Mouse (Mus musculus) hindbrain, embryonic 14.5 days (tissue): ENCODE results near the gene Aes. TPM values are rescaled to one million over a fixed set of nuclear protein-coding genes. Genes with fewer than 3 reads are reported as not detected.

ENCODE experiments used
- ATAC-seq: fragments of 200-750 bp; cut with Nextera tagmentation; 2 replicates; pipeline ENCODE4 v1.8.0; 2017; ENCODE audit warnings: moderate number of reproducible peaks, mild to moderate bottlenecking, moderate TSS enrichment, moderate library complexity; ENCODE audit not compliant: low FRiP score
- DNase-seq: peaks from one replicate; pipeline ENCODE4 v3.0.0-alpha.2; 2015; ENCODE audit warnings: low spot score
- H3K27ac ChIP-seq: fragments of 300-500 bp; sonication (generic); 2 replicates; pipeline ENCODE4 v1.5.1; 2014; ENCODE audit warnings: mild to moderate bottlenecking, moderate library complexity
- H3K27me3 ChIP-seq: fragments of 300-500 bp; sonication (generic); 2 replicates; pipeline ENCODE4 v1.6.1; 2014; ENCODE audit warnings: mild to moderate bottlenecking, low read length, mixed read lengths; ENCODE audit not compliant: control insufficient read depth, insufficient read depth
- H3K36me3 ChIP-seq: fragments of 300-500 bp; sonication (generic); replicated peaks from 2 replicates; pipeline ENCODE4 v1.6.1; 2014; ENCODE audit not compliant: control insufficient read depth, insufficient read depth
- H3K4me1 ChIP-seq: fragments of 300-500 bp; sonication (generic); replicated peaks from 2 replicates; pipeline ENCODE4 v1.6.1; 2014; ENCODE audit warnings: antibody characterized with exemption, low read length, mixed read lengths; ENCODE audit not compliant: control insufficient read depth, insufficient read depth
- H3K4me2 ChIP-seq: fragments of 300-500 bp; sonication (generic); replicated peaks from 2 replicates; pipeline ENCODE4 v1.6.1; 2014; ENCODE audit warnings: mild to moderate bottlenecking, moderate library complexity
- H3K4me3 ChIP-seq: fragments of 300-500 bp; sonication (generic); replicated peaks from 2 replicates; pipeline ENCODE4 v1.5.1; 2014; ENCODE audit warnings: mild to moderate bottlenecking, low read length
- H3K9ac ChIP-seq: fragments of 300-500 bp; sonication (generic); 2 replicates; pipeline ENCODE4 v1.6.1; 2014
- H3K9me3 ChIP-seq: fragments of 300-500 bp; sonication (generic); 2 replicates; pipeline ENCODE4 v1.6.1; 2016; ENCODE audit warnings: low read length; ENCODE audit not compliant: control insufficient read depth
- WGBS: fragments of 180-500 bp; shearing (Covaris S2); extraction: QIAGEN DNeasy Blood & Tissue Kit; methylation state at CpG from one replicate; pipeline ENCODE4 v1.1.7; 2014; 5-methylcytosine and 5-hydroxymethylcytosine counted together
- polyA plus RNA-seq: library from polyadenylated mRNA; unstranded; fragments of >200 nt; fragmentation: Nextera tagmentation; extraction: Ambion mirVana; gene quantifications from 2 replicates; pipeline ENCODE4 v1.2.1, GENCODE M21; 2014

Aes gene
- polyA plus RNA-seq, 1 experiment from 2014 or later, result 524 TPM

DNA sequence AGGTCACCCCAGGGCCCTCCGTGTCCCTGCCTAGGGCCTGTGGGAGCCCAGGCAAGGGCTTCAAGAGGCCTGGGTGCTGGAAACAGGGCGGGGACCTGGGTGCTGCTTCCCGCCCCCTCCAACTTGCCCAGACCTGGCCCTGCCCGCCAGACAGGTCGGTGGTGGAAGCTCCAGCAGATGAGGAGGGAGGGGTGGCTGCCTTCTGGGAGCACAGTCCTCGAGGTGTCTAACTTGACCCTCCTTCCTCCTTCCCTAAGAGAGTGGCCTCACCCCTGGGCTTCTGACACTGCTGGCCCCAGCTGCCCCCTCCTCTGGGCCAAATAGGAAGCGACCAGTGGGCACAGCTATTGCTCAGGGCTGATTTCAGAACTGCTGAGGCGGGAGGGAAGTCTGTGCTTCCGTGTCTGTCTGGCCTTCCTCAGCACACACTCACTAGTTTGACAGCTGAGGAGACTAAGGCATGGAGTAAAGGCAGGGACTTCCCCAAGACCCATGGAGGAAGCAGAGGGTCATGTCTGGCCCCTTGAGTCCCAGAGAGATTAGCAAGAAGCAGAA is 35.2 kb upstream of the Aes start, which contains the start of gene Gna15:
Gene Gna15 (minus strand): TSS at position 175 of the 555 bp plus-strand sequence.
- Histone ChIP-seq H3K4me3 (no peak within 1 kb of the TSS), H3K4me1 (no peaks in the 10 kb centered on the region), H3K36me3 (peaks cover 6% of the 10 kb centered on the region; the same call in 1 of the 2 replicates), H3K9me3 (no peaks in the 10 kb centered on the region), H3K27me3 (0 out of 2 replicates have a peak, but pooled peaks cover 6% of the 10 kb centered on the region), H3K27ac (no peak within 1 kb of the TSS), H3K9ac (0 out of 2 replicates have a peak within 1 kb of the TSS, but pooled peaks have one; percentile 5), H3K4me2 (no peak within 1 kb of the TSS)
- DNase-seq, result no peak
- no peak for ATAC-seq
- 30% methylated on average over 9 of the region's 9 CpGs for WGBS

DNA sequence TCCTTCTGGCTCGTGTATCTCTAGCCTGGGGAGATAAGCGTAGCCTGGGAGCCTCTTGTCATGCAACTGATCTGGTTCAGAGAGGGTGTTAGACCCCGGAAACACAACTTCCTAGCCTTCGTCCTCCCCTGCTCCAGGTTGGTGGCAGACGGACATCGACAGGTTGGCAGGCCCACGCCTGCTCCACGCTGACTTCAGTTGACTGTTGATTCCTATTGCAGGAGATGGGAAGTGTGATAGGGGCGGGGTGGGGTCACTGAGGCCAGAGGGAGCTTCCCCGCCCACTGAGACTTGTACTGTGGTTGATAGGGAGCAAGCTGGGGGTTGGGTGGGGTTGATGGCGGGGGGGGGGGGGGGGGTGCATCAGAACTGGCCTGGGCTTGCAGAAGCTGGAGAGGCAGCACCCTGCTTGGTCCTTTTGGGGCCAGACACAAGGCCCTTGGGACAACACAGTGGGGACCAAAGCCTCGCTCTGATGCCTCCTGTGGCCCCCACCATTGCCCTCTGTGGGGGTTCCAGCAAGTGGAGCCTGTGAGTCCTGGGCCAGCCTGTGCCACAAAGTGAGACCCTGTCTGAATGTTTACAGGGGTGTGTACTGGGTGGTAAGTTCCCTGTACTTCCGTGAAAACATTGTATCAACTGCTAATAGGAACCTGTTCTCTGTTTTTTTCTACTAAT is 34.1 kb upstream of the Aes start:
- WGBS, result 66% methylated on average over 10 of the region's 13 CpGs
- Histone ChIP-seq H3K36me3 (peaks cover 16% of the 10 kb centered on the region), H3K4me3 (no peak overlapping the region), H3K4me1 (no peaks in the 10 kb centered on the region), H3K9ac (no peak overlapping the region), H3K4me2 (no peak overlapping the region), H3K27ac (no peak overlapping the region), H3K27me3 (0 out of 2 replicates have a peak, but pooled peaks cover 6% of the 10 kb centered on the region), H3K9me3 (no peaks in the 10 kb centered on the region)
- no peak for DNase-seq
- ATAC-seq, result no peak

DNA sequence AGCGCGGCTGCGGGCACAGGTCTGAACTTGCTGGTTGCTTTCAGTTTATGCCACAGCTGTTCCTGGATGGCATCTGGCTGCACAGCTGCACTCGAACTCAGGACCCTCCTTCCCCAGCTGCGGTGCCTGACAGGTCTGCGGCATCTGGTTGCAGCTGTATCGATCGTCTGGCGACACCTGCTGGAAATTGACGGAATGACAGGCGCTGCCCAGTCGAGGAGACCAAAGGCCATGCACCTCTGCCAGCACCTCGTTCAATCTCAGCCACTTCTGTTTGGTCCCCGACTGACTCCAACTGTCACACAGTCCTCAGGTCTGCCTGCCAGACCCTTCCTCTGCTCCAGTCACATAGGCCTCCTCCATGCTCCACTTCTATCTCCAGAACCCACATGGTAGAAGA is 32.5 kb upstream of the Aes start:
- Histone ChIP-seq H3K4me2 (no peak overlapping the region), H3K36me3 (peaks cover 31% of the 10 kb centered on the region), H3K27me3 (0 out of 2 replicates have a peak, but pooled peaks cover 6% of the 10 kb centered on the region), H3K4me3 (no peak overlapping the region), H3K9me3 (no peaks in the 10 kb centered on the region), H3K4me1 (no peaks in the 10 kb centered on the region), H3K9ac (no peak overlapping the region), H3K27ac (no peak overlapping the region)
- DNase-seq (peak; percentile 72), ATAC-seq (no peak; the same call in 1 of the 2 replicates)
- 16% methylated on average over 14 of the region's 14 CpGs for WGBS

DNA sequence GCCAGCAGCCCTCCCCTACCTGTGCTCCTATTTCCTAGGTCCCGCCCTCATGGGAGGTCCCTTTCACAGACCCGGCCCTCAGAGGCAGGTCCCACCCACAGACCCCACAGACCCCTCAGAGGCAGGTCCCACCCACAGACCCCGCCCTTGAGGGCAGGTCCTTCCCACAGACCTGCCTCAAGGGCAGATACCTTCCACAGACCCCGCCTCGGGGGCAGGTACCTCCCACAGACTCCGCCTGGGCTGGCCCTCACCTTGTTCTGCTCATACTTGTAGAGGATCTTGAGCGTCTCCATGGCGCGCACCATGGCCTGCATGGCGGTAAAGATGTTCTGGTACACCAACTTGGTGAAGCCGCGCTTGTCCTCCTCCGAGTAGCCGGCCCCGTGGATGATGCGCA is 24.5 kb upstream of the Aes start:
- Histone ChIP-seq H3K27ac (no peak overlapping the region), H3K36me3 (peaks cover 46% of the 10 kb centered on the region), H3K27me3 (no peaks in the 10 kb centered on the region), H3K9me3 (no peaks in the 10 kb centered on the region), H3K9ac (no peak overlapping the region), H3K4me1 (no peaks in the 10 kb centered on the region), H3K4me3 (no peak overlapping the region), H3K4me2 (no peak overlapping the region)
- ATAC-seq, result no peak
- no peak for DNase-seq
- 69% methylated on average over 16 of the region's 16 CpGs for WGBS

DNA sequence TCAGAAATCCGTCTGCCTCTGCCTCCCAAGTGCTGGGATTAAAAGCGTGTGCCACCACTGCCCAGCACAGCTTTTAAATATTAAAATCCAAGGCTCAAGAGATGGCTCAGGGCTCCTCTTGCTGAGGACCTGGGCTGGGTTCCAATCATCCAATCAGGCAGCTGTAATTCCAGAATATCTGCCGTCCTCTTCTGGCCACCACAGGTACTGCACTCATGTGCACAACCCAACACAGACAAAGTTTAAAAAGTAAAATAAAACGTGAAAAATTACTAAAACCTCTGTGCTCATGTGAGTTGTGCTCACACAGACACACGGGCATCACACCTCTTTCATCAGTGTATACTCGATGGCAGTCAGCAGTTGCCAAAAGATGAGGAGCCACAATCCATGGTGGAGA is 22.6 kb upstream of the Aes start:
- WGBS, result 79% methylated on average over 6 of the region's 6 CpGs
- Histone ChIP-seq H3K4me1 (no peaks in the 10 kb centered on the region), H3K4me2 (no peak overlapping the region), H3K9ac (no peak overlapping the region), H3K36me3 (peaks cover 28% of the 10 kb centered on the region), H3K27me3 (no peaks in the 10 kb centered on the region), H3K9me3 (no peaks in the 10 kb centered on the region), H3K4me3 (no peak overlapping the region), H3K27ac (no peak overlapping the region)
- no peak for DNase-seq
- ATAC-seq, result no peak

DNA sequence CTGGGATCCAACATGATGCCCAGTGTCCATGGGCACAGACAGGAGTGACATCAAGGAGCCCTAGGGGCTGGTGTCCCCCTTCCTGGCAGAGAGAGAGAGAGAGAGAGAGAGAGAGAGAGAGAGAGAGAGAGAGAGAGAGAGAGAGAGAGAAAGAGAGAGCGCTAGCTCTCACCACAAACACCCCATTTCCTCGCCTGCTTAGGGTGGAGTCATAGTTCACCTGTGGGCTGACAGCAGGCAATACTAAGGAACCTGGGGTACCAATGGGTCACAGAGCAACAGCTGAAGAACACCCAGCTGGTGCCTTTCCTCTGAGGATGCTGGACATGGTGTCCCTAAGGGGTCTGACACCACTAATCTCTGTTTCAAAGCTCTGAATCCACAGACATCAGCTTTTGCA is 21.9 kb upstream of the Aes start:
- Histone ChIP-seq H3K4me2 (no peak overlapping the region), H3K36me3 (peaks cover 21% of the 10 kb centered on the region), H3K4me3 (no peak overlapping the region), H3K27ac (no peak overlapping the region), H3K27me3 (no peaks in the 10 kb centered on the region), H3K4me1 (peaks cover 1% of the 10 kb centered on the region), H3K9me3 (no peaks in the 10 kb centered on the region), H3K9ac (no peak overlapping the region)
- ATAC-seq, result no peak
- no peak for DNase-seq
- 95% methylated on average over 2 of the region's 2 CpGs for WGBS

DNA sequence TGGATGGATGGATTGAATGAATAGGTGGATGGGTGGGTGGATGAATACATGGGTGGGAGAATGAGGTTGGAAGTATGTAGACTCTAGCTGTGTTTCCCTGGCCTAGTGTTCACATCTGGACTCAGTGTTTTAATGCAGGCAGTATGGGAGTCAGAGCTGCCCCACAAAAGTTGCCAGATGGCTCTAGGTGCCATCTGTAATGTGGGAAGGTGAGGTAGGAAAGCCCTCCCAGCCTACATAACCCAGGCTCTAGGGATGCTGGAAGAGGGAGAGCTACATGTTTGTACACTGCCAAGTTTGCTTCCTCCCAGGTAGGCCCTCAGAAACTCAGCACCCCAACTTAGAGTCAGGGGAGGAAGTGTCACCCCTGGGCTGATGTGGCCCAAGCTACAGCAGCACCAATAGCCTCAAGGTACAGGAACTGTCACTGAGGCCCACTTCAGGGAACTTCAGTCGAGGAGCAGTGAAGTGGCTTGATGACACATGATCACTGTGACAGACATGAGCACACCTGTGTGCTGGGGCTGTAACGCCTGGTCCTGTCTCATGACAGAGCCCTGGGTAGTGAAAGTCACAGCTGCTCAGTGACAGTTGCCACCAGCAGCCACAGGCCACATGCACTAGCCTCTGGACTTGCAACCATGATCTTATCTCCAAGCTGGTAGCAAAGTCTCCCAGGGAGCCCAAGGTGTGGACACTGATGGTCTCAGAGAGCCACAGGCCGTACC is 20.8 kb upstream of the Aes start:
- DNase-seq, result no peak
- peaks cover 12% of the 10 kb centered on the region for H3K4me1 ChIP-seq
- H3K27ac ChIP-seq, result no peak overlapping the region
- no peak overlapping the region for H3K4me2 ChIP-seq
- peaks cover 10% of the 10 kb centered on the region for H3K36me3 ChIP-seq
- no peaks in the 10 kb centered on the region for H3K27me3 ChIP-seq
- no peaks in the 10 kb centered on the region for H3K9me3 ChIP-seq
- 91% methylated on average over 3 of the region's 3 CpGs for WGBS
- no peak overlapping the region for H3K4me3 ChIP-seq
- ATAC-seq, result no peak
- H3K9ac ChIP-seq, result no peak overlapping the region

DNA sequence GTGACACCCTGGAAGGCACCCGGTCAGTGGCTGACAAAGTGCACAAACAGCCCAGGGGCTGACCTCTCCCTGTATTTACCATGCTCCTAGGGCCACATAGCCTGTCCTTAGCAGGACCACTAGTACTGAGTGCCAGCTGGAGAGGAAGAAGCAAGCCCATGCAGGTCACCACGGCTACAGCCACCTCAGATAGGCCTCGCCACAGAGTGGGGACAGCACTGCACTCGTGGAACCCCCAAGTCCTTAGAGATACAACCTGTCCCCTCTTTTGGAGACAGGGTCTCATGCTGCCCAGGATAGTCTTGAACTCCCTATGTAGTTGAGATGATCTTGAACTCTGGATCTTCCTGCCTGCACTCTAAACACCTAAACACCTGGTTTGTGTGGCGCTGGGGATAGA is 17.9 kb upstream of the Aes start:
- ATAC-seq (no peak), DNase-seq (no peak)
- no peaks in the 10 kb centered on the region for H3K9me3 ChIP-seq
- peaks cover 18% of the 10 kb centered on the region for H3K4me1 ChIP-seq
- no peak overlapping the region for H3K4me2 ChIP-seq
- 86% methylated on average over 5 of the region's 5 CpGs for WGBS
- no peaks in the 10 kb centered on the region for H3K27me3 ChIP-seq
- H3K36me3 ChIP-seq, result no peaks in the 10 kb centered on the region; the same call in 1 of the 2 replicates
- no peak overlapping the region for H3K27ac ChIP-seq
- peak overlapping the region; percentile 5; the same call in 1 of the 2 replicates for H3K9ac ChIP-seq
- H3K4me3 ChIP-seq, result no peak overlapping the region

DNA sequence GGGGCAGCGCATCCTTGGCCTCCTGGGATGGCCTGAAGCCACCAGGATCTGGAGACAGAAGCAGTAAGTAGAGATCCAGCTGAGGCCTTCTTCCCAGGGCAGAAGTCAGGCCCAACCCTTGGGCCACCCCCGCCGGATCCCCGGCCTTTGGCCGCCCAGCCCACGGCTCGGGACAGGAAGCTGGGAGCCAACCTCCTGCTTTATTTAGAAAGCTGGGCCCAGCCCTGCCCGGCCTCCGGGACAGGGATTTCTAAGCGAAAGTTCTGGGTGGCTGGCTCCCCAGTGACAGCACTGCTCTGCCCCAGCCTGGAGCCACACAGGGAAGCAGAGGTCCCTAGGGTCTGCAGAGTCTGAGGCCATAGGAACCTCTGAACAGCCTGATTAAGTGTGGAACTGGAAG is 17.5 kb upstream of the Aes start:
- H3K9ac ChIP-seq, result peak overlapping the region; percentile 5; the same call in 1 of the 2 replicates
- no peaks in the 10 kb centered on the region for H3K27me3 ChIP-seq
- WGBS, result 81% methylated on average over 10 of the region's 10 CpGs
- no peak overlapping the region for H3K27ac ChIP-seq
- H3K9me3 ChIP-seq, result no peaks in the 10 kb centered on the region
- no peaks in the 10 kb centered on the region; the same call in 1 of the 2 replicates for H3K36me3 ChIP-seq
- ATAC-seq (no peak), DNase-seq (no peak)
- 0 out of 2 replicates have a peak overlapping the region, but pooled peaks have one; percentile 10 for H3K4me2 ChIP-seq
- H3K4me1 ChIP-seq, result peaks cover 18% of the 10 kb centered on the region
- no peak overlapping the region for H3K4me3 ChIP-seq
